Comparison of ENCODE assay signal across 22 mouse cellular contexts in the genomic region with DNA sequence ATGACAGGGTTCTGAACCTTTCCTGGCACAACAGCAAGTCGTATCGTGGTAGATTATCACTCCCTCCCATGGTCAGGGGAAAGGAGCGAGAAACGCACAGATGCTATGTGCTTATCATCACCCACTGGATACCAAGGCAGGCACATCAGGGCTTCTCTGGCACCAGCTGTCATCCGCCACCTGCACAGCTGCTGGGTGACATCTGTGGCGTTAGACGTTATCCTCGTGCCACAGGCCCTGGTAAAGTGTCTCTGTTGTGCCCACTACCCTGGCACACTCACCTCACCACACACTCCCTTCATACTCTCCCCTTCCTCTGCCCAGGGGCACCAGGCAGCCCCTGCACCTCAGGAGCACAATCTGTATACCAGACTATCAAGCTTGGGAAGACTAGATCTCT.
DNase-seq lines count a peak whose midpoint lies in the region; ATAC-seq and TF ChIP-seq lines count a peak whose summit lies in the region.
"Had no signal": no experiment of that assay in that cellular context is flagged by ENCODE, and none has a peak within 500 bp of the region (broad histone marks: within the 10 kb centered on the region; RNA-seq: fewer than 3 reads in every experiment).

No protein-coding gene starts in this region.

- no peaks in the 10 kb centered on the region for H3K27me3 ChIP-seq in heart, embryonic 14.5 days (ENCODE audit: control insufficient read depth, insufficient read depth, low read length)
- no peaks in the 10 kb centered on the region for H3K27me3 ChIP-seq in heart, adult 2 months (ENCODE audit: control insufficient read depth, insufficient read depth, low read length)
- H3K27me3 ChIP-seq in neural tube, embryonic 15.5 days (replicated peaks) = no peaks in the 10 kb centered on the region
- H3K27me3 ChIP-seq: neural tube, embryonic 13.5 days had no signal

- 0 out of 2 replicates have a peak overlapping the region, but pooled peaks have one; percentile 14 for H3K9ac ChIP-seq in heart, embryonic 14.5 days (ENCODE audit: low read length)
- no peak overlapping the region for H3K9ac ChIP-seq in heart, adult 2 months (ENCODE audit: low read depth, low read length)
- H3K9ac ChIP-seq in neural tube, embryonic 15.5 days (replicated peaks) = no peak overlapping the region
- H3K9ac ChIP-seq: neural tube, embryonic 13.5 days had no signal

- no peak for ATAC-seq in cerebellum, adult (ENCODE audit: insufficient number of reproducible peaks, low FRiP score, low TSS enrichment)
- no peak for ATAC-seq in heart, embryonic 14.5 days (ENCODE audit: insufficient number of reproducible peaks, insufficient read depth, low FRiP score, low read depth)
- ATAC-seq in neural tube, embryonic 15.5 days (ENCODE audit: low FRiP score) = no peak
- ATAC-seq: hindbrain, postnatal 0 days; intestine, embryonic 16.5 days had no signal

- H3K9me3 ChIP-seq in heart, embryonic 14.5 days (ENCODE audit: control insufficient read depth, low read length) = no peaks in the 10 kb centered on the region
- no peaks in the 10 kb centered on the region for H3K9me3 ChIP-seq in neural tube, embryonic 15.5 days (replicated peaks)
- H3K9me3 ChIP-seq: embryonic facial prominence, embryonic 10.5 days; neural tube, embryonic 13.5 days had no signal

- 44% methylated on average over 8 of the region's 8 CpGs for WGBS in heart, embryonic 14.5 days
- WGBS in heart, adult 2 months = 61% methylated on average over 8 of the region's 8 CpGs
- WGBS in neural tube, embryonic 15.5 days = 72% methylated on average over 8 of the region's 8 CpGs

- TF ChIP-seq CTCF in heart, adult 2 months (IDR thresholded peaks at IDR 0.05) = no peak
- no peak for TF ChIP-seq CTCF in layer of hippocampus, adult 2 months (conservative IDR thresholded peaks at IDR 0.05)

- H3K4me2 ChIP-seq in heart, embryonic 14.5 days (ENCODE audit: low read length) = no peak overlapping the region
- no peak overlapping the region for H3K4me2 ChIP-seq in neural tube, embryonic 15.5 days
- H3K4me2 ChIP-seq: neural tube, embryonic 13.5 days had no signal

- intact Hi-C loops in heart, adult 2 months (cut with DNase I) = no loop called here

- H3K4me3 ChIP-seq in heart, embryonic 14.5 days (ENCODE audit: control insufficient read depth in 1 of 2, insufficient read depth in 1 of 2, low read depth in 1 of 2, low read length in 2 of 2) = no peak overlapping the region
- no peak overlapping the region for H3K4me3 ChIP-seq in heart, adult 2 months
- H3K4me3 ChIP-seq in layer of hippocampus, adult 2 months = no peak overlapping the region
- no peak overlapping the region for H3K4me3 ChIP-seq in neural tube, embryonic 15.5 days (replicated peaks)
- H3K4me3 ChIP-seq: embryonic facial prominence, embryonic 10.5 days; neural tube, embryonic 13.5 days had no signal

- no peak for TF ChIP-seq POLR2A in heart, adult 2 months (IDR thresholded peaks at IDR 0.05; ENCODE audit: insufficient read depth, low read depth, low read length)

- no peak for TF ChIP-seq EP300 in heart, adult 2 months (IDR thresholded peaks at IDR 0.05; ENCODE audit: insufficient read depth, low read depth, low read length)

- H3K79me2 ChIP-seq in heart, adult 2 months (replicated peaks; ENCODE audit: control insufficient read depth, insufficient read depth, low read length) = no peaks in the 10 kb centered on the region

- H3K4me1 ChIP-seq in heart, embryonic 14.5 days (ENCODE audit: control insufficient read depth in 2 of 2, insufficient read depth in 2 of 2, low read length in 2 of 2) = peaks cover 46 to 75% of the 10 kb centered on the region in 2 experiments
- peaks cover 14% of the 10 kb centered on the region for H3K4me1 ChIP-seq in heart, adult 2 months (ENCODE audit: control insufficient read depth, insufficient read depth, low read length)
- H3K4me1 ChIP-seq in neural tube, embryonic 15.5 days = peaks cover 11% of the 10 kb centered on the region

- H3K36me3 ChIP-seq in heart, embryonic 14.5 days (ENCODE audit: control insufficient read depth, insufficient read depth, low read length) = peaks cover 35% of the 10 kb centered on the region
- H3K36me3 ChIP-seq in heart, adult 2 months (ENCODE audit: control insufficient read depth, insufficient read depth, low read length) = peaks cover 10% of the 10 kb centered on the region; the same call in 1 of the 2 replicates
- peaks cover 12% of the 10 kb centered on the region; the same call in 1 of the 2 replicates for H3K36me3 ChIP-seq in neural tube, embryonic 15.5 days

- peak overlapping the region in 1 of 2 experiments; percentile 21; a peak in 2 of 4 replicates for H3K27ac ChIP-seq in heart, embryonic 14.5 days (replicated peaks in 1 of 2; ENCODE audit: control insufficient read depth in 1 of 2, insufficient read depth in 1 of 2, low read depth in 2 of 2, low read length in 2 of 2)
- no peak overlapping the region; the same call in 1 of the 2 replicates for H3K27ac ChIP-seq in heart, adult 2 months
- peak overlapping the region; percentile 69 for H3K27ac ChIP-seq in layer of hippocampus, adult 2 months
- H3K27ac ChIP-seq in neural tube, embryonic 15.5 days (replicated peaks) = peak overlapping the region; percentile 34; the same call in 1 of the 2 replicates
- H3K27ac ChIP-seq: embryonic facial prominence, embryonic 10.5 days; hindbrain, postnatal 0 days; neural tube, embryonic 13.5 days; stomach, postnatal 0 days had no signal

- DNase-seq in cerebellum, adult 11-12 months = peak; percentile 17
- DNase-seq in heart, adult 2 months = no peak
- DNase-seq in layer of hippocampus, adult 2 months (ENCODE audit: low spot score in 2 of 2) = no peak
- no peak for DNase-seq in layer of hippocampus, postnatal 14 days (ENCODE audit: low spot score in 2 of 2)
- DNase-seq: cerebellum, adult 11 months; cerebellum, postnatal 10 days; gastrocnemius, postnatal 36 days; heart, postnatal 10 days; kidney, adult 9 months; kidney, postnatal 14 days; layer of hippocampus, postnatal 36 days; lung, postnatal 4 days; thymus, adult 2 months; thymus, postnatal 4 days had no signal
